Mouse (Mus musculus): ENCODE results near the gene Ndufv3. TPM values are rescaled to one million over a fixed set of nuclear protein-coding genes. Genes with fewer than 3 reads are reported as not detected.

Ndufv3 gene
- polyA plus RNA-seq, 1 experiment from 2014 or later: 346 TPM

GRCm38 (mm10) chr17:31565141-31566056, 45.5 kb downstream of the Ndufv3 start:
- H3K36me3 ChIP-seq (ENCODE audit: control insufficient read depth, insufficient read depth, low read length): no peaks in the 10 kb centered on the region
- peak overlapping the region; percentile 96 for H3K27ac ChIP-seq (ENCODE audit: low read length)
- peaks cover 33% of the 10 kb centered on the region for H3K4me1 ChIP-seq (ENCODE audit: control insufficient read depth, insufficient read depth, low read length)
- H3K4me2 ChIP-seq (replicated peaks; ENCODE audit: low read depth, low read length): peak overlapping the region; percentile 88
- 1% methylated on average over 79 of the region's 88 CpGs for WGBS
- ATAC-seq (ENCODE audit: insufficient number of reproducible peaks, insufficient read depth, low FRiP score, low read depth): peak; percentile 29
- peak overlapping the region; percentile 87 for H3K9ac ChIP-seq (replicated peaks; ENCODE audit: low read depth, low read length)
- peak overlapping the region; percentile 82 for H3K4me3 ChIP-seq (ENCODE audit: low read depth, low read length)
- no peaks in the 10 kb centered on the region for H3K9me3 ChIP-seq (ENCODE audit: control insufficient read depth, low read depth, low read length)
- no peaks in the 10 kb centered on the region for H3K27me3 ChIP-seq (ENCODE audit: control insufficient read depth, insufficient read depth, low read length)

DNA sequence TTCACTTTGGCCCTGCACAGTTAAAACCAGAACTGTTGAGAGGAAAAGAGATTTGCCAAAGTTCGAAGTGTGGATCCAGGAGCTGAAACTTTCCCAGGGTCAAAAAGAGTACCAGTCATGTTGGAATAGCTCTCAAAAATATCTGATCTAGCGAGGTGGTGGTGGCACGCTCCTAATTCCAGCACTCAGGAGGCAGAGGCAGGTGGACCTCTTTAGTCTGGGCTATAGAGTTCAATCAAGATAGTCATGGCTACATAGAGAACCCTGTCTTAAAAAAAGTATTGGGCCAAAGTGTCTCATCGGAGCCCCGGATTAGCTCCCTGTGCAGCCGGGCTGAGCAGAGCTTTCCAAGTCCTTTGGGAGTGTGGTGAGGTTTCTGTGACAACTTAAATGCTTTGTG, 46.4 kb downstream of the Ndufv3 start:
- Histone ChIP-seq H3K4me1 (ENCODE audit: control insufficient read depth, insufficient read depth, low read length) (peaks cover 33% of the 10 kb centered on the region), H3K9ac (replicated peaks; ENCODE audit: low read depth, low read length) (peak overlapping the region; percentile 87; the same call in 1 of the 2 replicates), H3K27ac (ENCODE audit: low read length) (peak overlapping the region; percentile 96; the same call in 1 of the 2 replicates), H3K4me3 (ENCODE audit: low read depth, low read length) (peak overlapping the region; percentile 82), H3K9me3 (ENCODE audit: control insufficient read depth, low read depth, low read length) (no peaks in the 10 kb centered on the region), H3K36me3 (ENCODE audit: control insufficient read depth, insufficient read depth, low read length) (no peaks in the 10 kb centered on the region), H3K27me3 (ENCODE audit: control insufficient read depth, insufficient read depth, low read length) (no peaks in the 10 kb centered on the region), H3K4me2 (replicated peaks; ENCODE audit: low read depth, low read length) (peak overlapping the region; percentile 88)
- no peak for ATAC-seq (ENCODE audit: insufficient number of reproducible peaks, insufficient read depth, low FRiP score, low read depth)
- 74% methylated on average over 6 of the region's 6 CpGs for WGBS

DNA sequence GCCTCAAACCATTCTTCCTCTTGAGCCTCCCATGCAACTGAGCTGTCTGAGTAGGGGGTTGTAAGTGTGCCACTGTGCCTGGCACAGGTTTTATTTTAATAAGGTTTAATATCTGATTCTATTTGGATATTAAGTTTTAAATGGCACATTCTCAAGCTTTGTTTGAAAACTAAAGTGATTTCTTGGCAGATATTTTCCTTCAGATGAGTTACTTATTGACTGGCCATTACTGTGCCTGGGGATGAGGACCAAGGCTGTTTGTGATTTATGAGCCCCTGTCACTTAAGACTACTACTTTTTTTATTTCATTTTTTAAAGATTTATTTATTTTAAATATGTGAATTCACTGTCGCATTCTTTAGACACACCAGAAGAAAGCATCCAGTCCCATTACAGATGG, 49.8 kb downstream of the Ndufv3 start:
- no peak overlapping the region for H3K4me2 ChIP-seq (replicated peaks; ENCODE audit: low read depth, low read length)
- ATAC-seq (ENCODE audit: insufficient number of reproducible peaks, insufficient read depth, low FRiP score, low read depth): no peak
- no peaks in the 10 kb centered on the region for H3K9me3 ChIP-seq (ENCODE audit: control insufficient read depth, low read depth, low read length)
- WGBS: 81% methylated on average over 1 of the region's 1 CpGs
- H3K27ac ChIP-seq (ENCODE audit: low read length): no peak overlapping the region
- no peaks in the 10 kb centered on the region for H3K36me3 ChIP-seq (ENCODE audit: control insufficient read depth, insufficient read depth, low read length)
- H3K4me3 ChIP-seq (ENCODE audit: low read depth, low read length): no peak overlapping the region
- no peak overlapping the region for H3K9ac ChIP-seq (replicated peaks; ENCODE audit: low read depth, low read length)
- H3K4me1 ChIP-seq (ENCODE audit: control insufficient read depth, insufficient read depth, low read length): peaks cover 30% of the 10 kb centered on the region
- H3K27me3 ChIP-seq (ENCODE audit: control insufficient read depth, insufficient read depth, low read length): no peaks in the 10 kb centered on the region

GRCm38 (mm10) chr17:31570321-31570925, 50.5 kb downstream of the Ndufv3 start:
- H3K4me1 ChIP-seq (ENCODE audit: control insufficient read depth, insufficient read depth, low read length): peaks cover 30% of the 10 kb centered on the region
- no peaks in the 10 kb centered on the region for H3K27me3 ChIP-seq (ENCODE audit: control insufficient read depth, insufficient read depth, low read length)
- no peaks in the 10 kb centered on the region for H3K9me3 ChIP-seq (ENCODE audit: control insufficient read depth, low read depth, low read length)
- H3K27ac ChIP-seq (ENCODE audit: low read length): no peak overlapping the region
- no peaks in the 10 kb centered on the region for H3K36me3 ChIP-seq (ENCODE audit: control insufficient read depth, insufficient read depth, low read length)
- no peak overlapping the region for H3K4me2 ChIP-seq (replicated peaks; ENCODE audit: low read depth, low read length)
- peak; percentile 78 for ATAC-seq (ENCODE audit: insufficient number of reproducible peaks, insufficient read depth, low FRiP score, low read depth)
- no peak overlapping the region for H3K9ac ChIP-seq (replicated peaks; ENCODE audit: low read depth, low read length)
- 82% methylated on average over 9 of the region's 9 CpGs for WGBS
- no peak overlapping the region for H3K4me3 ChIP-seq (ENCODE audit: low read depth, low read length)

DNA sequence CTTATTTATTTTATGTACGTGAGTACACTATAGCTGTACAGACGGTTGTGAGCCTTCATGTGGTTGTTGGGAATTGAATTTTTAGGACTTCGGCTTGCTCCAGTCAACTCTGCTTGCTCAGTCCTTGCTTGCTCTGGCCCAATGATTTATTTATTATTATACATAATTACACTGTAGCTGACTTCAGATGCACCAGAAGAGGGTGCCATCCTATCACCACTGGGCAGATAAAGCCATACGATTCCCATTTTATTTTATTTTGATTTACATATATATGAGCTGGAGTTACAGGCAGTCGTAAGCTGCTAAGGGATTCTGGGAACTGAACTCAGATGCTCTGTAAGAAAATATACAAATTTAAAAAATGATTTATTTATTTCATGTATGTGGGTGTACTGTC, 51.8 kb downstream of the Ndufv3 start:
- Histone ChIP-seq H3K4me1 (ENCODE audit: control insufficient read depth, insufficient read depth, low read length) (peaks cover 24% of the 10 kb centered on the region), H3K9me3 (ENCODE audit: control insufficient read depth, low read depth, low read length) (no peaks in the 10 kb centered on the region), H3K4me2 (replicated peaks; ENCODE audit: low read depth, low read length) (no peak overlapping the region), H3K36me3 (ENCODE audit: control insufficient read depth, insufficient read depth, low read length) (no peaks in the 10 kb centered on the region), H3K27me3 (ENCODE audit: control insufficient read depth, insufficient read depth, low read length) (no peaks in the 10 kb centered on the region), H3K9ac (replicated peaks; ENCODE audit: low read depth, low read length) (no peak overlapping the region), H3K4me3 (ENCODE audit: low read depth, low read length) (no peak overlapping the region), H3K27ac (ENCODE audit: low read length) (no peak overlapping the region)
- no peak for ATAC-seq (ENCODE audit: insufficient number of reproducible peaks, insufficient read depth, low FRiP score, low read depth)
- 89% methylated on average over 5 of the region's 5 CpGs for WGBS

- 0 out of 2 replicates have a peak, but pooled peaks cover 4% of the 10 kb centered on the region for H3K4me1 ChIP-seq (ENCODE audit: control insufficient read depth, insufficient read depth, low read length)
- H3K4me2 ChIP-seq (replicated peaks; ENCODE audit: low read depth, low read length): no peak overlapping the region
- no peaks in the 10 kb centered on the region for H3K36me3 ChIP-seq (ENCODE audit: control insufficient read depth, insufficient read depth, low read length)
- no peak overlapping the region for H3K9ac ChIP-seq (replicated peaks; ENCODE audit: low read depth, low read length)
- H3K9me3 ChIP-seq (ENCODE audit: control insufficient read depth, low read depth, low read length): no peaks in the 10 kb centered on the region
- no peak for ATAC-seq (ENCODE audit: insufficient number of reproducible peaks, insufficient read depth, low FRiP score, low read depth)
- WGBS: 71% methylated on average over 7 of the region's 7 CpGs
- H3K4me3 ChIP-seq (ENCODE audit: low read depth, low read length): no peak overlapping the region
- no peaks in the 10 kb centered on the region for H3K27me3 ChIP-seq (ENCODE audit: control insufficient read depth, insufficient read depth, low read length)
- no peak overlapping the region for H3K27ac ChIP-seq (ENCODE audit: low read length)
Measured at GRCm38 (mm10) chr17:31574662-31575061, 54.7 kb downstream of the Ndufv3 start.

DNA sequence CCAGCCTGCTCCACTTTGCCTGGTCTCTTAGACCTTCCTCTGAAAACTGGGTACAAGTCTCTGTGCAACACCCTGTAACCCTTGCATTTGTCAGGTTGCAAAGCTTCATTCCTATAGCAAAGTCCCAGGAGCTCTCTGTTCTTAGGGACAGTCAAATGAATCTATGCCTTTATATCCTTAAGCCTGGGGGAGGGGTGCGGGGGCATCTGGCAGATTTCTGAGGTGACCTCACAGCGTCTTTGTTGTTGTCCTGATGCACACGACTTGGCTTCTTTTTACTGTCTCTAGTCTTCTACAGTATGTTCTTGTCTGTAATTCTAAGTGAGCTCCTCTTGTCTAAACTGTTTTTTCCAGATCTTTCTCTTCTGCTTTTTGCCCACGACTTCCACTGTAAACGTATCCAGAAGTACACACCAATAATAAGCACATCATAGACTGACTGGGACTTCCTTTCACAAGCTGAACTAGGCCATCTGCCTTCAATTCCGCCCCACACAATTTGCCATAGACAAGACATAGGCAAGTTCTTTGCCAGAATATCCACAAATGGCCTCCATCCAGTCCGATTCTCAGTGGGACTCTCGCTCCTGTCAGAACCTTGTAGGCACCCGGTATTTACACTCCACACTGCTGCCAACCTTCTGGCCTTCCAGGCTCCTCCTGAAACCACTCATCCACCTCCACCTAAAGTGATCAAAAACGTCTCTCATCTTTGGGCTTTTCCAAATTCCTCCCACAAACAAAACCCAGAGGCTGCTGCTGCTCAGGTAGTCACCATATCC, 56.7 kb downstream of the Ndufv3 start:
- H3K9me3 ChIP-seq (ENCODE audit: control insufficient read depth, low read depth, low read length): no peaks in the 10 kb centered on the region
- H3K4me2 ChIP-seq (replicated peaks; ENCODE audit: low read depth, low read length): no peak overlapping the region
- 0 out of 2 replicates have a peak, but pooled peaks cover 4% of the 10 kb centered on the region for H3K4me1 ChIP-seq (ENCODE audit: control insufficient read depth, insufficient read depth, low read length)
- no peaks in the 10 kb centered on the region for H3K27me3 ChIP-seq (ENCODE audit: control insufficient read depth, insufficient read depth, low read length)
- H3K27ac ChIP-seq (ENCODE audit: low read length): no peak overlapping the region
- WGBS: 78% methylated on average over 10 of the region's 10 CpGs
- no peak for ATAC-seq (ENCODE audit: insufficient number of reproducible peaks, insufficient read depth, low FRiP score, low read depth)
- no peak overlapping the region for H3K9ac ChIP-seq (replicated peaks; ENCODE audit: low read depth, low read length)
- no peaks in the 10 kb centered on the region for H3K36me3 ChIP-seq (ENCODE audit: control insufficient read depth, insufficient read depth, low read length)
- H3K4me3 ChIP-seq (ENCODE audit: low read depth, low read length): no peak overlapping the region

DNA sequence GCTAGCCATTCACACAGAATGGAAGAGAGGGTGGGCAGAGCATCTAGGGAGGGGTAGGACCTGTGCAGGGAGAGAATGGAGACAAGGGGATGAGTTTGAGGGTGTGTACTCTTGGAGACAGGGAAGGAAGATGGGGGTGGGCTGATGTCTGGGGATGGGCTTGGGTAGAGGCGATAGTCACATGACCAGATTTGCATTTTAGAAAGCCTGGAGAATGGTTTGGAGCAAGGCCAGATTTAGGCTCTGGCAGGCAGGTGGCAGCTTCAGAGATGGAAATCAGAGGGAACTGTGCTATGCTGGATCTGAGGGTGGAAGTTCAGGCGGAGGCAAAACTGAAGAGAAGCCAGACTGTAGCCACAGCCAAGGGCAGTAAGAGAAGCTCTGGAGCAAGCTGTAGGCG, 60.4 kb downstream of the Ndufv3 start:
- Histone ChIP-seq H3K36me3 (ENCODE audit: control insufficient read depth, insufficient read depth, low read length) (no peaks in the 10 kb centered on the region), H3K27me3 (ENCODE audit: control insufficient read depth, insufficient read depth, low read length) (no peaks in the 10 kb centered on the region), H3K4me2 (replicated peaks; ENCODE audit: low read depth, low read length) (no peak overlapping the region), H3K4me1 (ENCODE audit: control insufficient read depth, insufficient read depth, low read length) (0 out of 2 replicates have a peak, but pooled peaks cover 4% of the 10 kb centered on the region), H3K4me3 (ENCODE audit: low read depth, low read length) (no peak overlapping the region), H3K9me3 (ENCODE audit: control insufficient read depth, low read depth, low read length) (no peaks in the 10 kb centered on the region), H3K9ac (replicated peaks; ENCODE audit: low read depth, low read length) (no peak overlapping the region), H3K27ac (ENCODE audit: low read length) (no peak overlapping the region)
- 50% methylated on average over 3 of the region's 3 CpGs for WGBS
- ATAC-seq (ENCODE audit: insufficient number of reproducible peaks, insufficient read depth, low FRiP score, low read depth): no peak

Data from stomach, embryonic 14.5 days (tissue).